In genomic region chr19:44554490-44554860, GRCm38 (mm10) we compare ENCODE assay signal across 8 mouse cellular contexts. TPM values are rescaled to one million over a fixed set of nuclear protein-coding genes. Genes with fewer than 3 reads are reported as not detected.
DNase-seq lines count a peak whose midpoint lies in the region; ATAC-seq and TF ChIP-seq lines count a peak whose summit lies in the region.

No protein-coding gene starts in this region.

- no peaks in the 10 kb centered on the region for H3K9me3 ChIP-seq in lung, embryonic 15.5 days
- H3K9me3 ChIP-seq in embryonic facial prominence, embryonic 13.5 days: no peaks in the 10 kb centered on the region
- H3K9me3 ChIP-seq in intestine, embryonic 16.5 days (ENCODE audit: control insufficient read depth, low read length): no peaks in the 10 kb centered on the region

- no peak for TF ChIP-seq POLR2A in myocyte (IDR thresholded peaks at IDR 0.05; ENCODE audit: insufficient read length, low read depth)

- peak overlapping the region; percentile 85 for H3K4me2 ChIP-seq in lung, embryonic 15.5 days
- peak overlapping the region; percentile 90 for H3K4me2 ChIP-seq in embryonic facial prominence, embryonic 13.5 days
- H3K4me2 ChIP-seq in intestine, embryonic 16.5 days (ENCODE audit: low read depth, low read length): peak overlapping the region; percentile 69
- peak overlapping the region; percentile 90 for H3K4me2 ChIP-seq in myocyte (ENCODE audit: low read depth)

- H3K9ac ChIP-seq in lung, embryonic 15.5 days: peak overlapping the region; percentile 97
- H3K9ac ChIP-seq in embryonic facial prominence, embryonic 13.5 days: peak overlapping the region; percentile 93
- H3K9ac ChIP-seq in intestine, embryonic 16.5 days (ENCODE audit: low read depth, low read length): peak overlapping the region; percentile 93

- DNase-seq in lung, adult 18-20 months: no peak
- DNase-seq in right cerebral cortex, postnatal 36 days (ENCODE audit: low spot score in 2 of 2): no peak
- DNase-seq in cerebellum, adult 11-12 months: no peak
- DNase-seq in spleen, adult 12 weeks (ENCODE audit: low spot score): no peak

- 3% methylated on average over 8 of the region's 8 CpGs for WGBS in lung, embryonic 15.5 days
- WGBS in embryonic facial prominence, embryonic 13.5 days: 4% methylated on average over 8 of the region's 8 CpGs
- WGBS in intestine, embryonic 16.5 days: 3% methylated on average over 8 of the region's 8 CpGs

- ATAC-seq in lung, embryonic 15.5 days (ENCODE audit: borderline replicate concordance, extremely low read depth, low FRiP score, low TSS enrichment): no peak
- no peak for ATAC-seq in embryonic facial prominence, embryonic 13.5 days (ENCODE audit: insufficient number of reproducible peaks, insufficient read depth, low FRiP score, low TSS enrichment, low read depth)
- ATAC-seq in intestine, embryonic 16.5 days: peak; percentile 54

- peak overlapping the region; percentile 97 for H3ac ChIP-seq in myocyte (ENCODE audit: control insufficient read depth, insufficient read length)

- H3K36me3 ChIP-seq in lung, embryonic 15.5 days: peaks cover 40% of the 10 kb centered on the region
- H3K36me3 ChIP-seq in embryonic facial prominence, embryonic 13.5 days: peaks cover 38% of the 10 kb centered on the region
- peaks cover 22% of the 10 kb centered on the region for H3K36me3 ChIP-seq in intestine, embryonic 16.5 days (ENCODE audit: control insufficient read depth, insufficient read depth, low read length)
- peaks cover 7% of the 10 kb centered on the region for H3K36me3 ChIP-seq in myocyte (ENCODE audit: control insufficient read depth, insufficient read depth)

- peaks cover 24% of the 10 kb centered on the region for H3K79me2 ChIP-seq in myocyte (ENCODE audit: control insufficient read depth, insufficient read depth)

- H3K4me1 ChIP-seq in lung, embryonic 15.5 days: peaks cover 13% of the 10 kb centered on the region
- peaks cover 13% of the 10 kb centered on the region for H3K4me1 ChIP-seq in embryonic facial prominence, embryonic 13.5 days
- peaks cover 5% of the 10 kb centered on the region for H3K4me1 ChIP-seq in intestine, embryonic 16.5 days (ENCODE audit: control insufficient read depth, insufficient read depth, low read length)

- H3K27ac ChIP-seq in lung, embryonic 15.5 days: no peak overlapping the region
- H3K27ac ChIP-seq in embryonic facial prominence, embryonic 13.5 days: no peak overlapping the region
- no peak overlapping the region for H3K27ac ChIP-seq in intestine, embryonic 16.5 days (ENCODE audit: low read length)

- H3K4me3 ChIP-seq in lung, embryonic 15.5 days: peak overlapping the region; percentile 95
- peak overlapping the region; percentile 92 for H3K4me3 ChIP-seq in embryonic facial prominence, embryonic 13.5 days
- peak overlapping the region; percentile 74 for H3K4me3 ChIP-seq in intestine, embryonic 16.5 days (ENCODE audit: low read length)
- peak overlapping the region; percentile 99 for H3K4me3 ChIP-seq in myocyte

- peaks cover 4% of the 10 kb centered on the region for H3K27me3 ChIP-seq in lung, embryonic 15.5 days
- H3K27me3 ChIP-seq in embryonic facial prominence, embryonic 13.5 days: peaks cover 12% of the 10 kb centered on the region; the same call in 1 of the 2 replicates
- no peaks in the 10 kb centered on the region for H3K27me3 ChIP-seq in intestine, embryonic 16.5 days (replicated peaks; ENCODE audit: control insufficient read depth, insufficient read depth, low read length)
- H3K27me3 ChIP-seq in myocyte (ENCODE audit: control insufficient read depth, insufficient read depth, insufficient read length): no peaks in the 10 kb centered on the region

TF ChIP-seq in myocyte, 11 proteins besides CTCF, POLR2A, EP300 and RAD21:
- TF ChIP-seq MAX (IDR thresholded peaks at IDR 0.05; ENCODE audit: low read depth) (no peak), TCF3 (IDR thresholded peaks at IDR 0.05; ENCODE audit: insufficient read length, low read depth) (no peak), POLR2AphosphoS2 (IDR thresholded peaks at IDR 0.05; ENCODE audit: insufficient read length, low read depth) (no peak), SRF (IDR thresholded peaks at IDR 0.05; ENCODE audit: control insufficient read depth, insufficient read length, low read depth) (no peak), REST (IDR thresholded peaks at IDR 0.05; ENCODE audit: insufficient read depth, insufficient read length) (no peak), MYOD1 (IDR thresholded peaks at IDR 0.05; ENCODE audit: control insufficient read depth in 1 of 3, insufficient read length in 2 of 3, low read depth in 2 of 3) (no peak), E2F4 (IDR thresholded peaks at IDR 0.05; ENCODE audit: insufficient read depth) (no peak), USF1 (IDR thresholded peaks at IDR 0.05; ENCODE audit: low read depth) (no peak), CEBPB (IDR thresholded peaks at IDR 0.05; ENCODE audit: insufficient read depth, poor library complexity, severe bottlenecking) (no peak), MYOG (IDR thresholded peaks at IDR 0.05; ENCODE audit: control insufficient read depth in 1 of 3, insufficient read depth in 1 of 3, insufficient read length in 2 of 3, low read depth in 2 of 3) (no peak), TCF12 (IDR thresholded peaks at IDR 0.05; ENCODE audit: insufficient read depth, poor library complexity, severe bottlenecking) (no peak)

RNA-seq across cellular contexts. Expression of gene Ndufb8, which starts 0.8 kb away (rescaled TPM):
- polyA plus RNA-seq in lung, embryonic 15.5 days (2015; fragmentation: Nextera tagmentation; extraction: Ambion mirVana): 530 and 563 TPM in 2 replicates
- 485 and 503 TPM in 2 replicates for polyA plus RNA-seq in embryonic facial prominence, embryonic 13.5 days (2015; fragmentation: Nextera tagmentation; extraction: Ambion mirVana)
- polyA plus RNA-seq in intestine, embryonic 16.5 days (2015; fragmentation: Nextera tagmentation; extraction: Ambion mirVana): 650 and 667 TPM in 2 replicates
- polyA plus RNA-seq in myocyte (2012; fragmentation: generic; extraction: Trizol): 648 TPM

RNA-seq across cellular contexts. Expression of gene Gm20538, which starts 1.8 kb away (rescaled TPM):
- not detected in 2 replicates for polyA plus RNA-seq in lung, embryonic 15.5 days (2015; fragmentation: Nextera tagmentation; extraction: Ambion mirVana)
- polyA plus RNA-seq in embryonic facial prominence, embryonic 13.5 days (2015; fragmentation: Nextera tagmentation; extraction: Ambion mirVana): not detected in 2 replicates
- not detected in 2 replicates for polyA plus RNA-seq in intestine, embryonic 16.5 days (2015; fragmentation: Nextera tagmentation; extraction: Ambion mirVana)
- not detected for polyA plus RNA-seq in myocyte (2012; fragmentation: generic; extraction: Trizol)

RNA-seq across cellular contexts. Expression of gene Hif1an, which starts 8.2 kb away (rescaled TPM):
- 26.9 and 28.7 TPM in 2 replicates for polyA plus RNA-seq in lung, embryonic 15.5 days (2015; fragmentation: Nextera tagmentation; extraction: Ambion mirVana)
- polyA plus RNA-seq in embryonic facial prominence, embryonic 13.5 days (2015; fragmentation: Nextera tagmentation; extraction: Ambion mirVana): 29.3 and 32.1 TPM in 2 replicates
- polyA plus RNA-seq in intestine, embryonic 16.5 days (2015; fragmentation: Nextera tagmentation; extraction: Ambion mirVana): 25.7 and 31.3 TPM in 2 replicates
- polyA plus RNA-seq in myocyte (2012; fragmentation: generic; extraction: Trizol): 31.9 TPM

RNA-seq across cellular contexts. Expression of gene Sec31b, which starts 8.8 kb away (rescaled TPM):
- polyA plus RNA-seq in lung, embryonic 15.5 days (2015; fragmentation: Nextera tagmentation; extraction: Ambion mirVana): 0.30 and 0.54 TPM in 2 replicates
- polyA plus RNA-seq in embryonic facial prominence, embryonic 13.5 days (2015; fragmentation: Nextera tagmentation; extraction: Ambion mirVana): 0.29 and 0.49 TPM in 2 replicates
- polyA plus RNA-seq in intestine, embryonic 16.5 days (2015; fragmentation: Nextera tagmentation; extraction: Ambion mirVana): 0.24 and 0.75 TPM in 2 replicates
- 0.02 TPM for polyA plus RNA-seq in myocyte (2012; fragmentation: generic; extraction: Trizol)
